Mouse (Mus musculus) heart, embryonic 13.5 days (tissue): ENCODE results near the gene Piga. TPM values are rescaled to one million over a fixed set of nuclear protein-coding genes. Genes with fewer than 3 reads are reported as not detected.

Experiments used
- ATAC-seq: fragments of 200-750 bp; cut with Nextera tagmentation; 2 replicates; pipeline ENCODE4 v1.8.0; 2017; ENCODE audit warnings: moderate TSS enrichment; ENCODE audit not compliant: insufficient number of reproducible peaks, low FRiP score, low TSS enrichment; ENCODE audit errors: extremely low read depth
- H3K27ac ChIP-seq: fragments of 300-500 bp; sonication (generic); replicated peaks from 2 replicates; pipeline ENCODE4 v1.5.1; 2015; ENCODE audit warnings: moderate library complexity, mild to moderate bottlenecking, inconsistent platforms
- H3K27me3 ChIP-seq: fragments of 300-500 bp; sonication (generic); replicated peaks from 2 replicates; pipeline ENCODE4 v1.6.1; 2015; ENCODE audit warnings: mild to moderate bottlenecking, inconsistent platforms
- H3K36me3 ChIP-seq: fragments of 300-500 bp; sonication (generic); 2 replicates; pipeline ENCODE4 v1.6.1; 2015; ENCODE audit warnings: mild to moderate bottlenecking, inconsistent platforms
- H3K4me1 ChIP-seq: fragments of 300-500 bp; sonication (generic); 2 replicates; pipeline ENCODE4 v1.6.1; 2015; ENCODE audit warnings: inconsistent platforms
- H3K4me2 ChIP-seq: fragments of 300-500 bp; sonication (generic); 2 replicates; pipeline ENCODE4 v1.6.1; 2015; ENCODE audit warnings: inconsistent platforms, mild to moderate bottlenecking, moderate library complexity
- H3K4me3 ChIP-seq: fragments of 300-500 bp; sonication (generic); 2 replicates; pipeline ENCODE4 v1.5.1; 2015; ENCODE audit warnings: moderate library complexity, mild to moderate bottlenecking, inconsistent platforms
- H3K9ac ChIP-seq: fragments of 300-500 bp; sonication (generic); 2 replicates; pipeline ENCODE4 v1.6.1; 2015; ENCODE audit warnings: inconsistent platforms, mild to moderate bottlenecking, moderate library complexity
- H3K9me3 ChIP-seq: fragments of 300-500 bp; sonication (generic); 2 replicates; pipeline ENCODE4 v1.6.1; 2016; ENCODE audit warnings: inconsistent platforms
- WGBS: fragments of 180-500 bp; shearing (Covaris S2); methylation state at CpG from one replicate; pipeline ENCODE4 v1.1.7; 2015; ENCODE audit warnings: mixed read lengths; 5-methylcytosine and 5-hydroxymethylcytosine counted together
- polyA plus RNA-seq: library from polyadenylated mRNA; unstranded; fragments of >200 nt; fragmentation: Nextera tagmentation; extraction: Ambion mirVana; gene quantifications from 2 replicates; pipeline ENCODE4 v1.2.1, GENCODE M21; 2015

The Piga gene
- polyA plus RNA-seq, 1 experiment from 2014 or later = 6.5 TPM

- no peaks in the 10 kb centered on the region for H3K27me3 ChIP-seq
- no peaks in the 10 kb centered on the region for H3K4me1 ChIP-seq
- no peak overlapping the region for H3K4me2 ChIP-seq
- 47% methylated on average over 3 of the region's 3 CpGs for WGBS
- no peak for ATAC-seq
- H3K4me3 ChIP-seq = no peak overlapping the region
- H3K9me3 ChIP-seq = no peaks in the 10 kb centered on the region
- no peak overlapping the region for H3K9ac ChIP-seq
- H3K27ac ChIP-seq = no peak overlapping the region
- no peaks in the 10 kb centered on the region for H3K36me3 ChIP-seq
Observed at GRCm38 (mm10) chrX:164408301-164408927, 11.2 kb upstream of the Piga start.

GRCm38 (mm10) chrX:164410562-164410961 is 9.0 kb upstream of the Piga start:
- Histone ChIP-seq H3K4me2 (no peak overlapping the region), H3K4me1 (no peaks in the 10 kb centered on the region), H3K4me3 (no peak overlapping the region), H3K9me3 (no peaks in the 10 kb centered on the region), H3K27me3 (0 out of 2 replicates have a peak, but pooled peaks cover 3% of the 10 kb centered on the region), H3K9ac (no peak overlapping the region), H3K36me3 (no peaks in the 10 kb centered on the region), H3K27ac (no peak overlapping the region)
- WGBS = 79% methylated on average over 1 of the region's 1 CpGs
- ATAC-seq = no peak

DNA sequence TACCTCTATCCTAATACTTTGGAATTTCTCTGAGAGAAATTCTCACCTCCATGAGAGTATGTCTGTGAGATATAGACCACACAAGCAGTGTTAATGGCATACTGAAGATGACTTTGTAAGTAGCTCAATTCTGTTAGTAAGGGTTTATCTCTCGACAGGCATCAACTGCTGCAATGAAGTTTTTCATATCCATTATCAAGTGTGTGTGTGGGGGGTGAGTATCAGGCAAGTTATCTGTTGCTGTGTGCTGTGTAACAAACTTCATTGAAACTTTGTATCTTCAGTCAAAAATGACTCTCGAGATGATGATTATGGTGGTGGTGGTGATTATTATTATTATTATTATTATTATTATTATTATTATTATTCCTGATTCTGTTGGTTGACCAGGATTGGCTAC is 2.8 kb upstream of the Piga start:
- no peak for ATAC-seq
- H3K4me2 ChIP-seq = no peak overlapping the region
- H3K27ac ChIP-seq = no peak overlapping the region
- H3K9ac ChIP-seq = no peak overlapping the region
- 0 out of 2 replicates have a peak, but pooled peaks cover 3% of the 10 kb centered on the region for H3K27me3 ChIP-seq
- H3K4me3 ChIP-seq = no peak overlapping the region
- H3K36me3 ChIP-seq = no peaks in the 10 kb centered on the region
- H3K9me3 ChIP-seq = no peaks in the 10 kb centered on the region
- peaks cover 13% of the 10 kb centered on the region for H3K4me1 ChIP-seq
- 74% methylated on average over 2 of the region's 2 CpGs for WGBS

GRCm38 (mm10) chrX:164418008-164418407 is 1.6 kb upstream of the Piga start:
- no peak overlapping the region for H3K4me3 ChIP-seq
- H3K9ac ChIP-seq = no peak overlapping the region
- 0 out of 2 replicates have a peak, but pooled peaks cover 3% of the 10 kb centered on the region for H3K27me3 ChIP-seq
- H3K36me3 ChIP-seq = peaks cover 6% of the 10 kb centered on the region; the same call in 1 of the 2 replicates
- H3K27ac ChIP-seq = no peak overlapping the region
- ATAC-seq = no peak
- H3K9me3 ChIP-seq = no peaks in the 10 kb centered on the region
- H3K4me1 ChIP-seq = peaks cover 13% of the 10 kb centered on the region
- H3K4me2 ChIP-seq = no peak overlapping the region

DNA sequence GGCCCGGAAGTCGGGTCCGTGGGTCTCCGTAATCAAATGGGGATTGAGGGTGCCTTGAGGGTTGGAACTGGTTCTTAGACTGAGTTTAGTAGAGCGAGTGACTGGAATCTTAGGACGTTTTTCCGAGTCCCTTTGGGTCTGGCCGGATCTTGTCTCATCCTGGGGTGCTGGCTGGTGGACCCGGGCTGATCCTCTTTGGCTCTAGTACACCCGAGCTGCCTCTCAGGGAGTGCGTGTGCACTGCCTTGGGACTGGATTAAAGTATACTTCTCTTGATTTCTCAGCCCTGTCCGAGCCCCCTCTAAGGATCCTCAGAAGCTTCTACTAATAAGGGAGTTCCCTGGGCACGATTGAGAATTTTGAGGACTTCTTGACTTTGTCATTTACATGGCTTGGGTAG is 368 bp downstream of the Piga start:
- 14% methylated on average over 13 of the region's 13 CpGs for WGBS
- Histone ChIP-seq H3K27ac (peak overlapping the region; percentile 74), H3K9ac (peak overlapping the region; percentile 87), H3K4me2 (peak overlapping the region; percentile 74), H3K9me3 (no peaks in the 10 kb centered on the region), H3K4me3 (peak overlapping the region; percentile 64), H3K4me1 (peaks cover 13% of the 10 kb centered on the region), H3K27me3 (no peaks in the 10 kb centered on the region), H3K36me3 (peaks cover 14% of the 10 kb centered on the region)
- no peak for ATAC-seq

DNA sequence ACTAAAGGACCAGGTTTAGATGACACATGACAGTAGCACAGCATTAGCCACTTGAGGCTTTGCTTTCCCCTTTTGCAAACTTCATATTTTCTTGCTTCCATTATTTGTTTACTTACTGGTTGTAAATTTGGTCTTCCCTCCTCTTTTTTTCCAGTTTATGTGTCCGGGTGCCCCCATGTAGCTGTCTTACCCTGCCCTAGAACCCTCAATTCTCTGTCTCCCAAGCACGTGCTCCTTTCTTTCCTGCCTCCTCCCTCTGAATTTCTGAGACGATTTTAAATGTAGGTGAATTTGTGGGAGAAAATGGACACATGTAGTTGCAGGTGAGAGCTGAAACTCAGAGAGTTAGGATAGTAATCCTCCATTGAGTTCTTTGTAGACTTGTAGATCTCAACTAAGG is 931 bp downstream of the Piga start:
- no peak for ATAC-seq
- Histone ChIP-seq H3K27ac (0 out of 2 replicates have a peak overlapping the region, but pooled peaks have one; percentile 74), H3K27me3 (no peaks in the 10 kb centered on the region), H3K4me3 (peak overlapping the region; percentile 64), H3K4me2 (peak overlapping the region; percentile 74), H3K9me3 (no peaks in the 10 kb centered on the region), H3K36me3 (peaks cover 15% of the 10 kb centered on the region), H3K4me1 (peaks cover 13% of the 10 kb centered on the region), H3K9ac (peak overlapping the region; percentile 87)
- 28% methylated on average over 3 of the region's 3 CpGs for WGBS

DNA sequence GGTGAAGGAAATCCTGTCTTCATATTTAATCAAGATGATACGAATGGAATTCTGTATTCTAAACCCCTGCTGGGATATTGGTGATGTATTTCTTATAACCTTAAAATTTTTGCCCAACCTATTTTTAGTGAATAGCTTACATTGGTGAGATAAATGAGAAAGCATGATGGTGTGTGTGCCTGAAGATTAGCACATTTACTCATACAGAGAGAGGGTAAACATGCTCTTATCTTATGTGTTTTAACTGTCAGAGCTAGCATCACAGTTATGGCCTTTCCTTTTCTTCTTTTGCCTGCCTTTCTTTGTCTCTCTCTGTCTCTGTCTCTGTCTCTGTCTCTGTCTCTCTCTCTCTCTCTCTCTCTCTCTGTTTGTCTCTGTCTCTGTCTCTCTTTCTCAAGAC is 5.2 kb downstream of the Piga start:
- ATAC-seq = no peak
- WGBS = 76% methylated on average over 1 of the region's 1 CpGs

GRCm38 (mm10) chrX:164427295-164427694 is 7.7 kb downstream of the Piga start:
- Histone ChIP-seq H3K9ac (no peak overlapping the region), H3K27me3 (no peaks in the 10 kb centered on the region), H3K27ac (no peak overlapping the region), H3K9me3 (no peaks in the 10 kb centered on the region), H3K36me3 (peaks cover 55% of the 10 kb centered on the region), H3K4me1 (no peaks in the 10 kb centered on the region), H3K4me2 (no peak overlapping the region), H3K4me3 (no peak overlapping the region)
- WGBS = 84% methylated on average over 4 of the region's 4 CpGs
- ATAC-seq = no peak

More for the DNA sequence above, 5.2 kb downstream of the Piga start:
- H3K27ac ChIP-seq = no peak overlapping the region
- no peak overlapping the region for H3K9ac ChIP-seq
- peaks cover 13% of the 10 kb centered on the region for H3K4me1 ChIP-seq
- H3K4me2 ChIP-seq = no peak overlapping the region
- peaks cover 33% of the 10 kb centered on the region for H3K36me3 ChIP-seq
- H3K4me3 ChIP-seq = no peak overlapping the region
- no peaks in the 10 kb centered on the region for H3K27me3 ChIP-seq
- H3K9me3 ChIP-seq = no peaks in the 10 kb centered on the region

DNA sequence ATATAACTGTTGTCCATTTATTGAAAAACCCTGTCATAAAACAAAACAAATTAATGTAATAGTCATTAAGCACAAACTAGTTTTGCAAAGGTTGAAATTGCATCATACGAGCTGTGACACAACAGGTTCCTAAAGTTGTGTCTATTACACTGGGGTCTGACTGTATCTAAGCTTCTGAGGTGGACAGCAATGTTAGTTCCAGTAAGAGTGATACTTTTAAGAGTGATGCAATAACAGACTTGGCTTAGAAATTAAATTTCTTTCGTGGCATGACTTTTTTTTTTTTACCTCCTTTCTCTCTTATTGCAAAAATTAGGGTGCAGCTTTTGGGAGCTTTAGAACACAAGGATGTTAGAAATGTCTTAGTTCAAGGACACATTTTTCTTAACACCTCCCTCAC is 8.6 kb downstream of the Piga start:
- 81% methylated on average over 2 of the region's 2 CpGs for WGBS
- H3K4me2 ChIP-seq = no peak overlapping the region
- H3K9me3 ChIP-seq = no peaks in the 10 kb centered on the region
- H3K4me1 ChIP-seq = no peaks in the 10 kb centered on the region
- ATAC-seq = no peak
- peaks cover 54% of the 10 kb centered on the region for H3K36me3 ChIP-seq
- H3K9ac ChIP-seq = no peak overlapping the region
- no peaks in the 10 kb centered on the region for H3K27me3 ChIP-seq
- no peak overlapping the region for H3K4me3 ChIP-seq
- H3K27ac ChIP-seq = no peak overlapping the region

GRCm38 (mm10) chrX:164430621-164431020 is 11.0 kb downstream of the Piga start:
- no peak overlapping the region for H3K9ac ChIP-seq
- no peak overlapping the region for H3K4me2 ChIP-seq
- peaks cover 56% of the 10 kb centered on the region for H3K36me3 ChIP-seq
- H3K4me3 ChIP-seq = no peak overlapping the region
- no peak for ATAC-seq
- no peaks in the 10 kb centered on the region for H3K4me1 ChIP-seq
- 83% methylated on average over 6 of the region's 6 CpGs for WGBS
- 0 out of 2 replicates have a peak, but pooled peaks cover 3% of the 10 kb centered on the region for H3K9me3 ChIP-seq
- H3K27ac ChIP-seq = no peak overlapping the region
- H3K27me3 ChIP-seq = no peaks in the 10 kb centered on the region

DNA sequence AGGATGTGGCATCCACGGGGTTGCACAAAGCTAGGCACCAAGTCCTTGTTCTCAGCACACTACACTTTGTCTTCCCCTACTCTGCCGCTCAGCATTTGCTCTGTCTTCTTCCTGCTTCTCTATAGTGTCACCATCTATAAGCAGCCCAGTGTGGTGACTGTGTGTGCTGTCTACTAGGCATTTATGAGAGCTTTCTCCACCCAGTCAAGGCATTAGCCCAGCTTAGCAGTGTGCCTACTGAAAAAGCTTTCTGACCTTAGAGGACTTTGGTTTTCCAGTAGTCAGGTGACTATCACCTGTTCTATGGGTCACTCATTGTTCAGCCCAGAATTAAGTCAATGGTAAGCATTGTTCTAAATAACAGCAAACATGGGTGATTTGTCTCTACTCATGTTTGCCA is 11.5 kb downstream of the Piga start:
- Histone ChIP-seq H3K36me3 (peaks cover 55% of the 10 kb centered on the region), H3K9ac (no peak overlapping the region), H3K9me3 (0 out of 2 replicates have a peak, but pooled peaks cover 3% of the 10 kb centered on the region), H3K4me3 (no peak overlapping the region), H3K27me3 (no peaks in the 10 kb centered on the region), H3K27ac (no peak overlapping the region), H3K4me1 (no peaks in the 10 kb centered on the region), H3K4me2 (no peak overlapping the region)
- 78% methylated on average over 2 of the region's 2 CpGs for WGBS
- ATAC-seq = no peak

- no peak overlapping the region for H3K27ac ChIP-seq
- ATAC-seq = no peak
- H3K4me1 ChIP-seq = no peaks in the 10 kb centered on the region
- H3K9ac ChIP-seq = no peak overlapping the region
- peaks cover 55% of the 10 kb centered on the region for H3K36me3 ChIP-seq
- 82% methylated on average over 6 of the region's 6 CpGs for WGBS
- H3K27me3 ChIP-seq = no peaks in the 10 kb centered on the region
- 0 out of 2 replicates have a peak, but pooled peaks cover 3% of the 10 kb centered on the region for H3K9me3 ChIP-seq
- H3K4me3 ChIP-seq = no peak overlapping the region
- no peak overlapping the region for H3K4me2 ChIP-seq
Observed at GRCm38 (mm10) chrX:164431541-164431940, 12.0 kb downstream of the Piga start.
